Mouse (Mus musculus) CD4-positive helper T cell, adult 2 months (primary cell): ENCODE measurements at regions not wholly inside any gene's neighbourhood (a gene's known extent, or its start where the extent isn't known, plus 50 kb on each side); places are given as distances from the start of the nearest gene placed in this dataset.

ENCODE experiments used
- DNase-seq: peaks from one replicate; pipeline ENCODE4 v3.0.0-alpha.2; 2012; ENCODE audit warnings: low read depth, missing footprints, low spot score

- no peak for DNase-seq
Observed at GRCm38 (mm10) chr2:28287210-28287860, 94.5 kb downstream of the Olfm1 start.

GRCm38 (mm10) chr2:28289339-28289738, 96.5 kb downstream of the Olfm1 start:
- DNase-seq: no peak

GRCm38 (mm10) chr2:28289860-28290471, 97.2 kb downstream of the Olfm1 start:
- DNase-seq: no peak

GRCm38 (mm10) chr2:28294509-28294908, 101.7 kb downstream of the Olfm1 start:
- no peak for DNase-seq

- DNase-seq: no peak
Observed at GRCm38 (mm10) chr2:28296183-28296582, 103.4 kb downstream of the Olfm1 start.

- DNase-seq: no peak
Observed at GRCm38 (mm10) chr2:28298738-28299137, 105.9 kb downstream of the Olfm1 start.

- DNase-seq: no peak
Observed at GRCm38 (mm10) chr2:28299346-28299745, 106.6 kb downstream of the Olfm1 start.

GRCm38 (mm10) chr2:28301313-28301712, 108.5 kb downstream of the Olfm1 start:
- DNase-seq: no peak

- DNase-seq: no peak
Observed at GRCm38 (mm10) chr2:28303936-28304335, 111.1 kb downstream of the Olfm1 start.

- DNase-seq: peak; percentile 33
Observed at GRCm38 (mm10) chr2:28304712-28305111, 111.9 kb downstream of the Olfm1 start.

- DNase-seq: no peak
Observed at GRCm38 (mm10) chr2:28309122-28309521, 116.3 kb downstream of the Olfm1 start.

GRCm38 (mm10) chr2:28312212-28312611, 119.4 kb downstream of the Olfm1 start:
- DNase-seq: no peak

- DNase-seq: no peak
Observed at GRCm38 (mm10) chr2:28325502-28325901, 121.1 kb upstream of the Ppp1r26 start.

- no peak for DNase-seq
Observed at GRCm38 (mm10) chr2:28326056-28326455, 120.5 kb upstream of the Ppp1r26 start.

GRCm38 (mm10) chr2:28326682-28327081, 119.9 kb upstream of the Ppp1r26 start:
- DNase-seq: no peak

GRCm38 (mm10) chr2:28329130-28329529, 117.5 kb upstream of the Ppp1r26 start:
- no peak for DNase-seq

- no peak for DNase-seq
Observed at GRCm38 (mm10) chr2:28335141-28335789, 111.3 kb upstream of the Ppp1r26 start.

- DNase-seq: no peak
Observed at GRCm38 (mm10) chr2:28335810-28336209, 110.8 kb upstream of the Ppp1r26 start.

GRCm38 (mm10) chr2:28336349-28337309, 110.0 kb upstream of the Ppp1r26 start:
- DNase-seq: no peak

GRCm38 (mm10) chr2:28337561-28337960, 109.0 kb upstream of the Ppp1r26 start:
- no peak for DNase-seq

GRCm38 (mm10) chr2:28341304-28341703, 105.3 kb upstream of the Ppp1r26 start:
- no peak for DNase-seq

- DNase-seq: no peak
Observed at GRCm38 (mm10) chr2:28348453-28348852, 98.1 kb upstream of the Ppp1r26 start.
